Mouse (Mus musculus) layer of hippocampus, postnatal 36 days (tissue): ENCODE results near the gene Rpl38. TPM values are rescaled to one million over a fixed set of nuclear protein-coding genes. Genes with fewer than 3 reads are reported as not detected.

Experiments
- DNase-seq, 2 experiments: peaks; one replicate each; pipeline ENCODE4 v3.0.0; 2022
- total RNA-seq, 2 experiments: library from RNA; stranded (reverse); gene quantifications; 2 replicates each; pipeline ENCODE4 v1.2.3; 2021

The Rpl38 gene
- total RNA-seq, 2 experiments from 2014 or later, result 846 to 926 TPM

GRCm38 (mm10) chr11:114681054-114681453 is 12.7 kb downstream of the Rpl38 start:
- no peak for DNase-seq

- no peak for DNase-seq
These were observed 14.1 kb downstream of the Rpl38 start for GRCm38 (mm10) chr11:114682321-114682900.

GRCm38 (mm10) chr11:114683029-114683721 is 14.9 kb downstream of the Rpl38 start:
- no peak for DNase-seq

GRCm38 (mm10) chr11:114683722-114684621 is 15.6 kb downstream of the Rpl38 start:
- no peak for DNase-seq

- no peak for DNase-seq
These were observed 16.5 kb downstream of the Rpl38 start for GRCm38 (mm10) chr11:114684627-114685373.

GRCm38 (mm10) chr11:114685526-114686040 is 17.3 kb downstream of the Rpl38 start:
- no peak for DNase-seq

GRCm38 (mm10) chr11:114686221-114686959 is 18.1 kb downstream of the Rpl38 start:
- DNase-seq, result no peak

- DNase-seq, result no peak
These were observed 19.4 kb downstream of the Rpl38 start for GRCm38 (mm10) chr11:114687574-114688188.

GRCm38 (mm10) chr11:114688729-114689128 is 20.4 kb downstream of the Rpl38 start:
- DNase-seq, result no peak

GRCm38 (mm10) chr11:114690192-114690591 is 21.9 kb downstream of the Rpl38 start:
- DNase-seq, result no peak

- no peak for DNase-seq
These were observed 23.3 kb downstream of the Rpl38 start for GRCm38 (mm10) chr11:114691454-114692182.

- DNase-seq, result no peak
These were observed 24.3 kb downstream of the Rpl38 start for GRCm38 (mm10) chr11:114692601-114693000.

- DNase-seq, result no peak
These were observed 25.1 kb downstream of the Rpl38 start for GRCm38 (mm10) chr11:114693456-114693855.

- DNase-seq, result no peak
These were observed 26.1 kb downstream of the Rpl38 start for GRCm38 (mm10) chr11:114694451-114694850.

GRCm38 (mm10) chr11:114698496-114698895 is 30.2 kb downstream of the Rpl38 start:
- DNase-seq, result no peak

GRCm38 (mm10) chr11:114699511-114699910 is 31.2 kb downstream of the Rpl38 start:
- no peak for DNase-seq

- DNase-seq, result no peak
These were observed 34.1 kb downstream of the Rpl38 start for GRCm38 (mm10) chr11:114702311-114702995.

GRCm38 (mm10) chr11:114702996-114703361 is 34.7 kb downstream of the Rpl38 start:
- DNase-seq, result no peak

- peak; percentile 74 to 76 for DNase-seq
These were observed 36.0 kb downstream of the Rpl38 start for GRCm38 (mm10) chr11:114704071-114704913.
